Mouse (Mus musculus) hindbrain, embryonic 13.5 days (tissue): ENCODE results near the gene Gabrg1. TPM values are rescaled to one million over a fixed set of nuclear protein-coding genes. Genes with fewer than 3 reads are reported as not detected.

Experiments
- ATAC-seq: fragments of 200-750 bp; cut with Nextera tagmentation; 2 replicates; pipeline ENCODE4 v1.8.0; 2017; ENCODE audit warnings: moderate TSS enrichment; ENCODE audit not compliant: low FRiP score
- H3K27ac ChIP-seq: fragments of 300-500 bp; sonication (generic); 2 replicates; pipeline ENCODE4 v1.5.1; 2015; ENCODE audit warnings: inconsistent platforms, mild to moderate bottlenecking, moderate library complexity
- H3K27me3 ChIP-seq: fragments of 300-500 bp; sonication (generic); 2 replicates; pipeline ENCODE4 v1.6.1; 2015; ENCODE audit warnings: mild to moderate bottlenecking, inconsistent platforms
- H3K36me3 ChIP-seq: fragments of 300-500 bp; sonication (generic); 2 replicates; pipeline ENCODE4 v1.6.1; 2015; ENCODE audit warnings: mild to moderate bottlenecking, inconsistent platforms
- H3K4me1 ChIP-seq: fragments of 300-500 bp; sonication (generic); replicated peaks from 2 replicates; pipeline ENCODE4 v1.6.1; 2015; ENCODE audit warnings: inconsistent platforms
- H3K4me2 ChIP-seq: fragments of 300-500 bp; sonication (generic); 2 replicates; pipeline ENCODE4 v1.6.1; 2015; ENCODE audit warnings: inconsistent platforms, mild to moderate bottlenecking, moderate library complexity
- H3K4me3 ChIP-seq: fragments of 300-500 bp; sonication (generic); 2 replicates; pipeline ENCODE4 v1.5.1; 2015; ENCODE audit warnings: mild to moderate bottlenecking, inconsistent platforms
- H3K9ac ChIP-seq: fragments of 300-500 bp; sonication (generic); 2 replicates; pipeline ENCODE4 v1.6.1; 2015; ENCODE audit warnings: mild to moderate bottlenecking, inconsistent platforms
- H3K9me3 ChIP-seq: fragments of 300-500 bp; sonication (generic); 2 replicates; pipeline ENCODE4 v1.6.1; 2016; ENCODE audit warnings: inconsistent platforms
- WGBS: fragments of 180-500 bp; shearing (Covaris S2); methylation state at CpG from one replicate; pipeline ENCODE4 v1.1.7; 2015; 5-methylcytosine and 5-hydroxymethylcytosine counted together
- polyA plus RNA-seq: library from polyadenylated mRNA; unstranded; fragments of >200 nt; fragmentation: Nextera tagmentation; extraction: Ambion mirVana; gene quantifications from 2 replicates; pipeline ENCODE4 v1.2.1, GENCODE M21; 2015

Gabrg1 gene
- polyA plus RNA-seq = 5.5 and 5.7 TPM in 2 replicates

DNA sequence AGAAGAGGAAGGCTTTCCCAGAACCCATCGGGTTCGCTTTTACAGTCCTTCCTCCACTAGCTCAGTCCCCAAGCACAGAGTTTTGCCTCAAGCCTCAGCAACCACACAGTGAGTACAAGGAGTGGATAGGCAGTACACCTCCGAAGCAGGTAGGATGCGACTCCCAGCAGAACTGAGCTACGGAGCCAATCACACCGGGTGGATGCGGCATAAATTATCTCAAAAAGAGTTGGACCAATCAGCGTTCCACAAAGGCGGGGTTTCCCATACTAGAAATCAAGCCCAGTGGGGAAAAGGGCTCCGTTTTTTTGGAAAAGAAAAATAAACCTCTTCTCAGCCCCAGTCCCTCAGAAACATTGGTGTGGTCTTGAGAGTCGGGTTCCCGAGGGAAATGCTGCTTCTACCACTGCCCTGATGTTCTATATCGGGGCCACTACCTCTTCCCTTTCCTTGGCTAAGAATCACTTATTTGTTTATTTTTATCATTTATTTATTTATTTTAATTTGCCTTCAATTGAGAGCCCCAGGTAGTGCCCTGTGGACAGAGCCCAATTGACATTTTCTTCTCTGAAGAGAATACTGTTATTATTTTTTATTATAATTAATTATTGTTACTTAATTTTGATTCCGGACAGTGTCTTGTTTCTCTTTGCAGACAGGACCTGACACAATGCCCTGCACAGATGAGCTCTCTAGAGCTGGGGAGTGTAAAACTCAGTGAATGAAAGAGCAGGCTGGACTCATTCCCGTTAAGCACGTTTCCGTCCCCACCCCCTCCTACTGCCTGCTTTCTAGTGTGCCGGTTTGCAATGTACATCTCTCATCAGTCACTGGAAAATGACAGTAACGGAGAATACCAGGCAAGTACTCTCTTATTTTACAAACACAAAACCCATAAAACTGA lies at the start of gene Gabrg1:
Gene Gabrg1, minus strand, starts transcription at position 426 of the 904 bp plus-strand sequence.
- under 1% methylated on average over 19 of the region's 19 CpGs for WGBS
- peak within 1 kb of the TSS; percentile 56 for H3K9ac ChIP-seq
- peak; percentile 93 for ATAC-seq

DNA sequence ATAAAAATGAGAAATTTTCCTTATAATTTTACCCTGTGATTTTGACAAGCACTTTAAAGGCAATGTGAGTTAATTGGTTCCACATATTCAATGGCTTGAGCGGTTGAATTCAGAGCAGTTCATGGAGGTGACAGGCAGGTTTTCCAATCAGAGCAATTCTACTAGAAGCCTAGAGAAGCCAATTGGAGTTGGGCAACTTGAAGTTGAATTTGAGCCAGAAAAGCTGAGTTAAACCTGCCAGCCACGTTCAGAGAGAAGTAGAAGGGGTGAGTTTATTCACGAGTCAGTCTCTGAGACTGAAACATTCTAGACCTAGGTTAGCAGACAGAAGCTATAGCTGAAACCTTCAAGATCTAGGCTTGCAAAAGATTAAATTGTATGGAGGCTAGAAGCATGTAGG lies 41.6 kb upstream of the Gabrg1 start:
- no peak overlapping the region for H3K4me3 ChIP-seq
- WGBS = 84% methylated on average over 3 of the region's 3 CpGs
- no peak for ATAC-seq
- no peak overlapping the region for H3K9ac ChIP-seq
- no peaks in the 10 kb centered on the region for H3K4me1 ChIP-seq
- no peak overlapping the region for H3K27ac ChIP-seq
- H3K27me3 ChIP-seq = no peaks in the 10 kb centered on the region
- no peaks in the 10 kb centered on the region for H3K36me3 ChIP-seq
- no peaks in the 10 kb centered on the region for H3K9me3 ChIP-seq
- H3K4me2 ChIP-seq = no peak overlapping the region

More for the DNA sequence above, at the start of gene Gabrg1:
- H3K27me3 ChIP-seq = no peaks in the 10 kb centered on the region
- no peaks in the 10 kb centered on the region for H3K36me3 ChIP-seq
- H3K4me2 ChIP-seq = peak within 1 kb of the TSS; percentile 67
- peak within 1 kb of the TSS; percentile 77 for H3K27ac ChIP-seq
- H3K4me3 ChIP-seq = peak within 1 kb of the TSS; percentile 50
- no peaks in the 10 kb centered on the region for H3K9me3 ChIP-seq
- H3K4me1 ChIP-seq = peaks cover 6% of the 10 kb centered on the region; the same call in 1 of the 2 replicates

DNA sequence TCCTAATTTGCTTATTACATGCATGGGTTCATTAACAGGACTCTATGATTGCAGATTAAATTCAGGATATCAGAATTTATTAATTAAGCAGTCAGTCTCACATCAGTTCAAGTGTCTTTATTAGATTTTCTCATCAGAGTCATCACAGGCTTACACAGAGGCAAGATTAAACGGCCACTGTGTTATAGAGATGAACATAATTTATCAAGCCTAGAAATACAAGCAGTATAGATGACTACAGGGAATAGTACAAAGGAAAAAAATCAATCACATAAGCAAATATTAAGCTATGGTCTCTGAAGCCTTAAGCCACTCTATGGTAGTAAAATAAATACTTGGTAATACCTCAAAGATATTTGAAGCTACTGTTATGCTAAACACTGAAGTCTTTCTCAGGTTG lies 27.7 kb upstream of the Gabrg1 start:
- ATAC-seq = 0 out of 2 replicates have a peak, but pooled peaks have one; percentile 36
- no peak overlapping the region for H3K4me2 ChIP-seq
- no peaks in the 10 kb centered on the region for H3K9me3 ChIP-seq
- no peaks in the 10 kb centered on the region for H3K36me3 ChIP-seq
- WGBS = 47% methylated on average over 1 of the region's 1 CpGs
- no peaks in the 10 kb centered on the region for H3K4me1 ChIP-seq
- no peak overlapping the region for H3K27ac ChIP-seq
- H3K4me3 ChIP-seq = no peak overlapping the region
- H3K9ac ChIP-seq = no peak overlapping the region
- no peaks in the 10 kb centered on the region for H3K27me3 ChIP-seq

DNA sequence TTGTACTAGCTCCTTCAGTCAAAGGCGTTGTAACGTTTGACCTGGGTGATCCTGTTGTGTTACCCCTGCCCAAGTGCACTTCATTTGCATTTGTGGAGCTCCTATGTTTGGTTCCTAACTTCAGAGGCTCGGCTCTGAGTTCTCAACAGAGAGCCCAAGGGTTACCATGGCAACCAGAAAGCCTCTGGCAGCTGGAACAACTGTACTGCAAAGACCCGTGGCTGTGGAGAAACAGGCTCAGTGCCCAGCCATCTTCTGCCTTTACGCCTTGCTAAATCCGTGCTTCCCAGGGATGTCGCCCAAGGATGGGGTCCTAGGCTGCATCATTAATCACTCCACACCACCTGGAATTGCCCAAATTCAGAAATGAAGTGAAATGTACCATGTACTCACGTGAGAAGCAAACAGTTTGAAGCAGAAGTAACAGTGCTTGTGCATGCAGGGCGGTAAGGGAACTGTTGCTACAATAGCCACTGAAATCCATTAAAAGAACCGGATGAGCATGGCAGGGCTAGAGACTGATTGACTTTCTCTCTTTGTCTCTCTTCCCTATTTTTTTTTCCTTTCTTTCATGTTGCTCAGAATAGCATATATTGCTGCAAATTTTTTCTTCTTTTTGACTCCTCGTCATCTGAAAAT lies 798 bp upstream of the Gabrg1 start:
- Histone ChIP-seq H3K4me2 (peak overlapping the region; percentile 67), H3K4me1 (peaks cover 6% of the 10 kb centered on the region; the same call in 1 of the 2 replicates), H3K27ac (peak overlapping the region; percentile 77), H3K36me3 (no peaks in the 10 kb centered on the region), H3K9ac (peak overlapping the region; percentile 56; the same call in 1 of the 2 replicates), H3K9me3 (no peaks in the 10 kb centered on the region), H3K4me3 (peak overlapping the region; percentile 50), H3K27me3 (no peaks in the 10 kb centered on the region)
- 2% methylated on average over 11 of the region's 11 CpGs for WGBS
- ATAC-seq = peak; percentile 95

DNA sequence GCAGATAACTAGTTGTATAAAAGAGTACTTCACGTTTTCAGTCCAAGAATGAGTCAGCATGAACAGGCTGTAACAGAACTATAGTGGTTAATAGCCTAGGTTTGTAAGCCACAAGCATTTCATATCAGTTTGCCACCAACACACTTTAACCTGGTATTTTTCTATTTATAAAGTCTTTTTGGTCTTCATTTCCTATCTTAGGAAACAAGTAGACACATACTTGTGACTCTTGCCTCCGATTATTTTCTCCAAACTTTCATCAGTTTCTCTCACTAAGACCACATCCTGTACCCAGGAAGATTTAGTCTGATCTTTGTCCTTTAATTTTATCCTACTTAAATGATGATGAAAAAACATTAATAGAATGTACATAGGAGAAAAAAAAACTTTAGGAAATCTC lies 23.7 kb downstream of the Gabrg1 start:
- H3K27me3 ChIP-seq = no peaks in the 10 kb centered on the region
- H3K36me3 ChIP-seq = no peaks in the 10 kb centered on the region
- H3K4me2 ChIP-seq = no peak overlapping the region
- H3K4me3 ChIP-seq = no peak overlapping the region
- WGBS = 94% methylated on average over 2 of the region's 2 CpGs
- no peak overlapping the region for H3K27ac ChIP-seq
- no peaks in the 10 kb centered on the region for H3K4me1 ChIP-seq
- no peaks in the 10 kb centered on the region for H3K9me3 ChIP-seq
- no peak for ATAC-seq
- H3K9ac ChIP-seq = no peak overlapping the region

DNA sequence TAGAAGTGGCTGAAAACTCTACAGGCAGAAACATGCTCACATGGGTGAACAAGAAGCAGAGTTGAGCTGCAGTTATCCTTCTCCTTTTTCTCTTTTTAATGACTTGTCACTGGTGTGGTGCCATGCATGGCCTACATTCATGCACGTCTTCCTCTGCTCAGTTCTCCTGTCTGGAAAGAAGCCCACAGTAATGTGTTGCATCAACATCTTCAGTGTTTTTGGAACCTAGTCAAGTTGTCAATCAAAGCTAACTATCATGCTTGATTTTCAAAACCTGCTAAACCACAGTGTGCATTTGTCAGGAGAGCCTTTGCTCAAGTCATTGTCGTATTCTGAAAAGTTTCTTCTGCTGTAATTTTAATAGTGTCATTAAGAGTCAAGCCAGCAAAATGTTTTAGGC lies 106.3 kb downstream of the Gabrg1 start:
- Histone ChIP-seq H3K9me3 (no peaks in the 10 kb centered on the region), H3K4me1 (no peaks in the 10 kb centered on the region), H3K27me3 (no peaks in the 10 kb centered on the region), H3K4me2 (no peak overlapping the region), H3K36me3 (no peaks in the 10 kb centered on the region), H3K27ac (no peak overlapping the region), H3K9ac (no peak overlapping the region), H3K4me3 (no peak overlapping the region)
- WGBS = 90% methylated on average over 2 of the region's 2 CpGs
- no peak for ATAC-seq

DNA sequence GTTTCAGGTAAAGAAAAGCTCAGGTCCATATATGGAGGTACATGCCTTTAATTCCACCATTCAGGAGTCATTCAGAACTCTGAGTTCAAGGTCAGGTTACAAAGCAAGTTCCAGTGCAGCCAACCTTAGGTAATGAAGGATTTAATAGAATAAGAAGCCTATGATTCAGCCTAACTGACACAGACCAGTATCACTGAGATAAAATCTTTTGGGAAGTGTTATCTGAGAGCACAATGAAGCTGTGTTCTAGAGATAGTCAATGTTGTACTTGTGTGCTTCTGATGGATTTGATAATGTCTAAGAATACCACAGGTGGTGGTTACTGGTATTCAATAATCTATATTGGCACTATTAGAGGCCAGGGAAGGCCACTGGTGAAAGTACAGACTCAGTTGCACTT lies 138.1 kb downstream of the Gabrg1 start:
- Histone ChIP-seq H3K9ac (no peak overlapping the region), H3K27ac (no peak overlapping the region), H3K4me2 (no peak overlapping the region), H3K36me3 (no peaks in the 10 kb centered on the region), H3K4me1 (no peaks in the 10 kb centered on the region), H3K4me3 (no peak overlapping the region), H3K27me3 (no peaks in the 10 kb centered on the region), H3K9me3 (no peaks in the 10 kb centered on the region)
- ATAC-seq = no peak
